Mouse (Mus musculus) left cerebral cortex, postnatal 14 days (tissue): ENCODE data around the gene Atp5e. TPM values are rescaled to one million over a fixed set of nuclear protein-coding genes. Genes with fewer than 3 reads are reported as not detected.

Experiments used
- DNase-seq, 2 experiments: peaks; one replicate each; pipeline ENCODE4 v3.0.0; 2021 to 2022; ENCODE audit warnings: low spot score in 2 of 2, mixed read lengths in 1 of 2
- intact Hi-C: fragments of 180-260 bp; cut with DNase I; formaldehyde crosslinking; loops from one replicate; pipeline ENCODE4 v1.15.1; 2025
- long read RNA-seq, 2 experiments: library from polyadenylated mRNA; stranded (forward); transcript quantifications; one replicate each; pipeline ENCODE4 v2.0.0; 2021
- total RNA-seq, 2 experiments: library from RNA; stranded (reverse); gene quantifications; 2 replicates each; pipeline ENCODE4 v1.2.3; 2021

Atp5e gene
- 100 to 1,000 TPM; 329 to 340 TPM for total RNA-seq
- long read RNA-seq, experiment 1, transcript Atp5e-201 (3 exons, 421 nt) = major isoform, 129 of 131 reads
- long read RNA-seq, experiment 1, partial matches to known transcripts = 1 of 131 reads
- long read RNA-seq, experiment 1, other reads (novel, unspliced or antisense) = 0 of 131 reads
- long read RNA-seq, experiment 2, transcript Atp5e-201 (3 exons, 421 nt) = major isoform, 109 of 111 reads
- long read RNA-seq, experiment 2, partial matches to known transcripts = 1 of 111 reads
- long read RNA-seq, experiment 2, other reads (novel, unspliced or antisense) = 0 of 111 reads

DNA sequence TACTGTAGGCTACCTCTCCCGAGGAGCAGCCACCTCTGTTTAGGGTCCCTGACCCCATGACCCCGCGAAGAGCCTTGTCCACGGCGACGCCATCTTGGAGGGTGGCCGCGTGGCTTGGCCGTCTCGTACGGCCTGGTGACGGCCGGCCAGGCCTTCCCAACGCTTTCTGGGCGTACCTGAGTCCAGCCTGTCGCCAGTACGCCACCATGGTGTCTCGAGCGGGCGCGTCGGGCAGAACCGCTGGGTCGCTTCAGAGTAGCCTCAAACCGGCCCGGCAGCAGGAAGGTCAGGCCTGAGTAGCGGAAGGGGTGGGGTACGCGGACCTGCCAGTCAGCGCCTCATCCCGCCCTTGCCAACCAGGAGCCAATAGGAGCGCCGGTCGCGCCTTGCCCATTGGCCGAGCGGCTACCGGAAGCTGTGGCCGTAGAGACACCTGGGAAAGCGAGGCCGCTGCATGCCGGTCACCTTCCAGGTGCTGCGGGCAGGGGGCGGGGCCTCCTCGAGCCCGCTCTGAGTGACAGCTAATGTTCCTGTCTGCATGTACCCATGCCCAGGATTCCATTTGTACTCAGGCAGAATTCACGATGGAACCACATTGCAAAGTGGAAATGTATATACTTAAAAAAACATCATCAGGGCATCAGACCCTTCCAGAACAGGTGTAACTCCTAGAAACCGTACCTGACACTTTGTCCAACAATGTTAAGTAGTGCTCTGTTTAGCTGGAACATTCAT lies at the start of gene Atp5e:
Gene Atp5e (minus strand): TSS at position 317 of the 735 bp plus-strand sequence.
- intact Hi-C loops = loop anchor here (5.0 kb wide), 2 partner anchors 132 to 152 kb away; no protein-coding TSS in a partner anchor
- DNase-seq = peak; percentile 96 to 97

DNA sequence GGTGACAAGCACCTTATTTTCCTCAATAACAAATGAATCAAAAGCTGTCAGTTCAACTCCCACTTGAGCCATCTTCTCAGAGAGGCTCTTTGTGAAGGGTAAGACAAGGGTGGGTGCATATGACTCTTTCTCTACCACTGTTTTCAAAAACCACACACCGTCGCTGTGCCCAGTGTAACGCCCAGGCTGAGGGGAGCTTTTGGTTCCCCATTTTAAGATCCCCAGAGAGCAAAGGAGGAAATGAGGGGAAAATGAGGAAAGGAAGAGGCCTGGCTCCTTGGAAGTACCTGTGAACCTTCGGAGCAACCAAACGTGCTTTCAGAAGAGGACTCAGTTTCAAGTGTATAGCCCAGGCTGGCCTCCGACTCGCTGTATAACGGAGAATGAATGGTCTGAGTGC lies 45.9 kb upstream of the Atp5e start:
- no peak for DNase-seq

DNA sequence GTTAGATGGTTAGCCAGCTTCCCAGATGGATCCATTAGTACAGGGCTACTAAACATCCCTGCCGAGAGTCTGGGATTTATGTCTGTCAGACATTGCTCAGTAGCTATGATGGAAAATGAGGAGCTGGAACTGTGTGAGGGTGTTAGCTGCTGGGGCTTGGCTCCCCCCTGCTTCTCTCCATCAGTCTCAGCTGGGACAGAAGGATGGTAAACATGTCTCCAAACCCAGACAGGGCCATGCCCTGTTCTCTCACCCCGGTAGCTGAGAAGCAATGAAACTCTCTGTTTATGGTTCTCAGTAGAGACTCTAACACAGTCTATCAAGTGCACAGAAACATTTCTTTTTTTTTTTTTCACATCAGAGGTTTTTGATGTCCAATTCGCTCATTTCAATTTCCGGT lies 44.1 kb upstream of the Atp5e start:
- no peak for DNase-seq
- intact Hi-C loops = no loop called here

More for the DNA sequence above, 45.9 kb upstream of the Atp5e start:
- intact Hi-C loops = no loop called here

DNA sequence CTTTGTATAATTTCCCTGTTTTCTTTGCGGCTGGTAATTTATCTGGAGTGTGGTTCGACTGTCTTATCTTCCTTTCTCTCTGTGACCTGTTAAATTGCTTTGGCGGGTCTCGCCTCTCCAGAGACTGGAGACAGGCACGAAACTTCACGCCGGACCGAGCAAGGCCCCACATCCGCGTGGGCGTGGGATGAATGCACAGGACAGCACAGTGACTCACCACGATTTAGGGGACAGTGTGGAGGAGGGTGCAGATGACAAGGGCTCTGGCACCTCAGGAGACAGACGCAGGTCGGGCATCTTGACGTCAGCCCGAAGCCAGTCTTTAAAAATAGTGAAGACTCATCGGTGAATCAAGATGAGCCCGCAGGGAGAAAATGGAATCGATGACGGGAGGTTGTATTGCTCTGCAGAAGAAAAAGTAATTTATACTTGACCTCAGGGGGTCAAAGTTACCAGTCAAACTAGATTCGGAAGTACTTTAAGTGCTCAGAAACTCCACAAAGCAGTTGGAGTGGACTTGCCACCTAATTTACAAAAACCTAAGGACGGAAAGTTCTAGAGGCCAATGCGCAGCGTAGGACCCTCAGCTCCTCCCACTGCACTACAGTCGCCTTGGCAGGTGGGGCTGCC lies 39.0 kb upstream of the Atp5e start:
- intact Hi-C loops = no loop called here
- peak in 1 of 2 experiments; percentile 13 for DNase-seq

DNA sequence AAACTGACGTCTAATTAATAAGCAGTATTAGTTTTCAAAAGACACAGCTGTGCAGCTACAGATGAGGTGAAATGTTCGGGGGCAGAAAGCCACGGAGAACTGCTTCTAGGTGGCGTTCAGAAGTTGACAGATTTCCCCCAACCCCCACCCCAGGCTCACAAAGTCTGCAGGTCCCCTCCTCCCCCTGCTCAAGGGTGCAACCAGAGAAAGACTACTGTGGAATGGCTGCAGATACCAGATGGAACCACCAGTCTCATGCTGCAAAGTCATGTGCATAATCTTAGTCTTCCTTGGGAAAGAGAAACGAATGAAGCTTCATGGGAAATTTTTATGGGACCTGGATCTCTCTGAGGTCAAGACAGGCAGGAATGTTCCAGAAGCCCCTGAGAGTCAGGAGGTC lies 38.4 kb upstream of the Atp5e start:
- intact Hi-C loops = no loop called here
- peak in 1 of 2 experiments; percentile 6 for DNase-seq

DNA sequence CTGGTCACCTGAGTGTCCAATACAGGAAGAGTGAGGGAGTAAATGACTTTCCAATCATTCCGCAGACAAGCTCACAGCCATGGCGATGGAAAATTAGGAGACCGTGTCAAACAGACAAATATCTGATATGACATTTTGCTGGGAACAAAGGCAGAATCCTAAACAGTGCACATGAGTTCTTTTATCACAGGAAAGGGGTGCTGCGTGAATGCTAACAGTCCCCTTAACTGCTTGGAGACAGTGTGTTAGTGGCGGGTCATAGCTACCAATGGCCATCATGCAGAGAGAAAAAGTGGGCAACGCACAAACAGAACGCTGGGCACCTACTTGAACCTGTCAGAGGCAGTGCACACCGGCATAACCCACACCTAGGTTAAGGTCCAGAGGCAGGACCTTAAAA lies 37.6 kb upstream of the Atp5e start:
- intact Hi-C loops = no loop called here
- DNase-seq = no peak

DNA sequence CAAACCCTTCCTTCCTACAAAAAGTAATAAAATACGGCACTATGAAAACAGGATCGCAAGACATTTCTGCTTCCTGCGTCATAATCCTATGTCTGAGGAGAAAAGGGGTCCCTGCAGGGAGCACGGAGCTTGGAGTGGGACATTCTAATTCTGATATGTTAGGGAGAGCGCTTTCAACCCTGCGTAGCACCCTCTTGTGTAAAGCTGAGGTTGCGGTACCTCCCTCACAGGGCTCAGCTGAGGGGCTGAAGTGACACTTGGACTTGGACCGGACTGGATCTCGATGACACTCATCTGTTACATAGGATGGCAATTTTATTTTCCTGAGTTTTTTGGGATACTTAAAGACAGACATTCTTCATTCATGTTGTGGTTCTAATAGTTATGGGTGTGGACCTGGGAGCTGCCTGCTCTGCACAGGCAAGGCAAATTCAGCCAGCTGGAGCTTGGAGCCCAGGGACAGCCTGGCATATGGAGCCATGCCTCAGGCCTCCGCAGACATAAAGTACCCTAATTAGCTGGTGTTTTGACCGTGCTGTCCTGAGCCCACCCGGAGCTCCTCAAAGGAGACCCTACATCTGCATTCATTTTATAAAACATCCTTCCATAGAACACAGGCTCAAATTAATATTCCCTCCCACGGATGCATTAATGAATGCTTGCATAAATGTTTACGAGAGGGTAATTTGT lies 37.1 kb upstream of the Atp5e start:
- no peak for DNase-seq
- intact Hi-C loops = no loop called here

DNA sequence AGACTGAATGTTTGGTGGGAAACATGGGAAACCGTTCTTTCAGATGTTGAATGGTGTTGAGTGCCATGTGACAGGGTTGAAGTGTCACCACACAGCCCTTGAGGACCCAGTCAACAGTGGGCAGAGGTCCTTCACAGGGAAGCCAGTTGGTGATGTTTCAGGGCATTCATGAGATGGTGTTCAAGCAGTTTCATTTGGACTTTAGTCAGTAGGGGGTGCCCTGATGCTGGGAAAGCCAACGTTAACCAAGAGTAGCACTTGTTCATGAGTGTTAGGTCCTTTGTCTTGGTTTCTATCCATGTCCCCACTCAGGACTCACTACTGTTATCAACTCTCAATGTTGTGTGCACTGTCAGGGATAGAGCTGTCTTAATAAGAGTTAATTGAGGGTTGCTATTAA lies 29.0 kb upstream of the Atp5e start:
- DNase-seq = no peak
- intact Hi-C loops = loop anchor here (2.0 kb wide), 1 partner anchor 182 kb away; no protein-coding TSS in a partner anchor

DNA sequence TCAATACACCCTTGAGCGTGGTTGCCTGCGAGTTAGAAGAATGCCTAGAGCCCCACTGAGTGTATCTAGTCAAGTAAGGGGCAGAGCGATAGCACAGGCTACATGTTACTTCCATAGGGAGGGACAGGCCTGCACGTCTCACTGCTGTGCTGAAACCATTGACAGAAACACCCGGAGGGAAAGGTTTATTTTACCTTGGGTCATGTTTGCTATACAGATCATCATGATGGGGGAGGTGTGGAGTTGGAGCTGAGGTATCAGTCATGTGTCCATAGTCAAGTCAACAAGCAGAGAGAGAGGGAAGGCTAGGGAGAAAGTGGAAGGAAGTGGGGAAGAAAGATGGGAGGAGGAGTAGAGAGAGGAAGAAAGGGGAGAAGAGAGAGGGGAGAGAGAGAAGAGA lies 23.1 kb upstream of the Atp5e start:
- DNase-seq = no peak
- intact Hi-C loops = no loop called here

DNA sequence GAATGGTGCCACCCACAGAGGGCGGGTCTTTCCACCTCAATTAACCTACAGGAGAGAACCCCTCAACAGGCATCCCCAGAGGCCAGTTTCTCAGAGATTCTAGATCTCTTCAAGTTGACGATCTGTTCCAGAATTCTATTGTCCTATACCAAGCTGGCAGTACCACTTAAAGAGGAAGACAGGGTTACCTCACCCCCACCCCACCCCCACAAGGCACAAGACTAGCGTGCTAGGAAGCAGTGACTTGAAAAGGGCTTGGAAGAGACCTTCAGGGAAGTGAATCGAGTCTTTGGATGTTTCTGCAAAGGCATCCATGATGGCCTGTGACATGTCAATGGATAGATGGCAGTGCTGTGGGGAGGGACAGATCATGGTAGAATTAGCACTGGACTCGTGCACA lies 14.8 kb upstream of the Atp5e start:
- DNase-seq = no peak
- intact Hi-C loops = no loop called here

DNA sequence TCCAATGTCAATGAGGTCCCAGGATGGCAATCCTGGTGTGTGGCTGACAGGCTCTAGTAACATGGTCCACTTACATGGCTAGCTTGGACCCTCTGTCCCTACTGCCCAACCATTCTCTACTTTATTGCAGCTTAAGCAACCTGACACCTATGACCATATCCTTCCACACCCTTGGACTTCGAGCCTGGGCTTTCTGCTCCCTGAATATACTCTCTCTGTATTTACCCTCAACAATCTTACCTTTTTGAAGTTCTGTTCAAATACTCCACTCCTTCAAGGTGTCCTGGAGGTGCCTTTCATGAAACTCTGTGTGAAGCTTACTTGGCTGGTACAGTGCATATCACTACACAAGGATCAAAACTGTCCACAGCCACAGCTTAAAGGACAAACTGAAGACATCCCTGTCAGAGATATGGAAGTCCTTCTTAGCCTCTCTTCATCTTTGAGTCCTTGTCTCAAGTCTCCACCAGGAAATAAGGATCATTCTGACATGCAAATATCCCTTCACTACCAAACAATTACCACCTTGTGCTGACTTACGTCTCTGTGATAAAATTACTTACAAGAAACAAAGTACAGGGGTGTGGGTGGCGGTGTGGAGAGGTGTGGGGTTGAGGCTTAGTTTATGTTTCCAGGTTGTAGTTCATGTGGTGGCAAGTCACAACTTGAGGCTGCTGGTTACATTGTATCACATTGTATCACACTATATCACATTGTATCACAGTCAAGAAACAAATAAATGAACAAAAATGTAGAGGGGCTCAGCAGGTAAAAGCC lies 13.8 kb upstream of the Atp5e start:
- DNase-seq = no peak
- intact Hi-C loops = no loop called here

DNA sequence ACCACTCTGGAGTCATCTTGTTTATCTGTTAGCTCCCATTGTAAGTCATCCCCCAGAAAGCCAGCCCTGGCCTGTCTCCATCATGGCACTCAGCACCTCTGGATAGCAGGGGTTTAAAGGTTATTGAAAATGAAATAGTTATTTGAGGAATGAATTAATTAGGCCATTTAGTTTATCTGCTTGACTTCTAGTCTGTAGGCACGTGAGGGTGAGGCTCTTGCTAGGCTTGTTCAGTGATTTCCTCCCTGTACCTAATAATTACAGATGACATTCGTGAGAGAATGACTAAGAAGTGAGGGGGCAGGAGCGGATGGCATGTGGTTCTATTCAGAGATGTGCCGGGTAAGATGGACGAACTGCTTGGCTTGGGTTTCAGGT lies 9.6 kb upstream of the Atp5e start:
- intact Hi-C loops = loop anchor here (5.0 kb wide), 1 partner anchor 199 kb away; no protein-coding TSS in a partner anchor
- no peak for DNase-seq

DNA sequence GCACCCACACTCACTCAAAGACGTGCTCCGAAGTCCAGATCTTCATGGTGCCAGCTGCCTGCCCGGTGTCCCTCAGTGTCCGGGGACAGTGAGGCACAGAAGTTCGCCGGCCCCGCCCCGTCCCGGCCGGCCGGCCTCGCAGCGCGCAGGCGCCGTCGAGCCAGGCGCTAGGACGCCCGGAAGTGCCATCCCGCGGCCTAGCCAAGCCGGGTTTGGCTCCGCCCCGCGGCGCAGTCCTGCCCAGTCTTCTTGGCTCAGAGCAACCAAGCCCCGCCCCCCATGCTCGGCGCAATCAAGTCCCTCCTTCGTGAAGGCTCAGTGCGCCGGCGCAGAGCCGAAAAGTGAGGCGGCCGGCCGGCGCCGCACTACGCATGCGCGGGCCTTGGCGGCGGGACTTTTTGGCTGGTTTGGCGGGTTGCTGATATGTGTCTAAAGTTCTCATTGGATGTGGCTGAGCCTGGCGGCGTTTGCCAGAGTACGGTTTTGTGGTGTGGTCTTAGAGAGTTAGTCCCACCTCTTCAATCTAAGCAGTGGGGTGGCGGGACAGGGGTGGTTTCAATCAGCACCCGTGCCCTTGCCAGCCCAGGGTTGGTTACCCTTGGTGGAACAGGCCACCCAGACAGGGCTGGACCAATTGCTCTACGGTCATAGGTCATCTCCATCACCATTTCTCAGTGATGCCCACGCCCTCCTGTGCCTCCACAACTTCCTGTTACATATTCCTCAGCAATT lies 9.1 kb upstream of the Atp5e start, which contains the start of gene Prelid3b:
Gene Prelid3b (minus strand): TSS at position 264 of the 732 bp plus-strand sequence.
- intact Hi-C loops = loop anchor here (5.0 kb wide), 1 partner anchor 199 kb away; no protein-coding TSS in a partner anchor
- peak; percentile 99 for DNase-seq

DNA sequence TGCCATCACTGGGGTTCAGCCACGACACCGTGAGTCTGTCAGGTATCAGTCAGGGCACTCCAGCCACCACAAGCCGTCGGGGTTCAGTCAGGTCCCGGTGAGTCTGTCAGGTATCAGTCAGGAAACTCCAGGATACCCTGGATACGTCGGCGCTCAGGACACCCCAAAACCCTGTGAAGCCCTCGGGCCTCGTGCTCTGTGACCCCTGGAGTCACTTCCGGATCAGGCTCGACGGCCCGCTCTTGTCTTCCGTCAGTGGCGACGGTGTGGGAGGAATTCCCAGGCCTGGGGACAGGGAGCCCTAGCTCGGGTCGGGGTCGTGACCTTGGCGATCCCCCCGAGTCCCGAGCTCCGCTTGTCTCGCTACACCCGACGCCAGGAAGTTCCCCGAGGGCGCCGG lies 8.5 kb upstream of the Atp5e start:
- peak in 1 of 2 experiments; percentile 11 for DNase-seq
- intact Hi-C loops = loop anchor here (5.0 kb wide), 1 partner anchor 200 kb away; no protein-coding TSS in a partner anchor

DNA sequence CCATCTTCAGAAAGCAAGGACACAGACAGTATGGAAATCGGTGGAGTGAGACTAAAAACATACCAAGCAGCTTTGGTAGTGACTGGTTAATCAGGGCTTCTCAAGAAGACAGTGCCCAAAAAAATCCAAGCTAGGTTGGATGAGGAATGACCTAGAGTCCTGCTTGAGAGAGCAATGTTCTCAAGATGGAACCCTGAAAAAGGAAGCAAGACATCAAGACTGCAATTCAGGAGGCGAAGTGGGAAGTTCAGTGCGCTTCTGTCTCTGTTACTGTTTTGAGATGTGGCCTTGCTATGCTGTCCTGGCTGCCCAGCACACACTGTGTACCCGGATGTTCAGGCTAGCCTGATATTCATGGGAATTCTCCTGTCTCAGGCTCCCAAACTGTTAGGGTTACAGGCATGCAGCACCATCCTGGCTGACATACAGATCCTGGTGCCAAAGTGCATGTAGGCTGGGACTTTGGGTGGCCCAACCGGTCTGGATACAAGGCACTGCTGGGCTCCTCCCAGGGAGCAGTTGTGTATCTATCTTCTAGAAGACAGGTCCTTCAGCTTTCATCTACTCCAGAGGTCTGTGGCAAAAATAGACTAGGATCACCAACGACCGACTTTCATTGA lies 7.0 kb upstream of the Atp5e start:
- DNase-seq = no peak
- intact Hi-C loops = loop anchor here (5.0 kb wide), 1 partner anchor 201 kb away; no protein-coding TSS in a partner anchor

DNA sequence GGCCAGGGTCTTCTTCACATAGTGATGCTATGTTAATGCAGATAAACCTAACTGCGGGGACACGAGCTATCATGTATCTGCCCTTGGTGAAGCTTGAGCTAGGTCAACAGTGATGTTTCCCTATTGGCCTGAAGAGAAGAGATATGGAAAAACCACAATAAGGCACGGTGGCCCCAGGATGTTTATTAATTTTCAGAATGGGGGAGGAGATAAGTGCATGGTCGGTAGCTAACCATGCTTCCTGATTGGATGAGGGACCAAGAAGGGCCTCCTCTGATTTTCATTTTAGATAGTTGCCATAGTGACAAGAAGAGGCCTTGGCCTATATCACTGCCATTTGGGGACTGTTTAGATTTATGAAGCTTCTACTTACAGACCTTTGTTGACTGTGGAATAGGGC lies 6.4 kb upstream of the Atp5e start:
- intact Hi-C loops = loop anchor here (5.0 kb wide), 1 partner anchor 202 kb away; no protein-coding TSS in a partner anchor
- DNase-seq = no peak

DNA sequence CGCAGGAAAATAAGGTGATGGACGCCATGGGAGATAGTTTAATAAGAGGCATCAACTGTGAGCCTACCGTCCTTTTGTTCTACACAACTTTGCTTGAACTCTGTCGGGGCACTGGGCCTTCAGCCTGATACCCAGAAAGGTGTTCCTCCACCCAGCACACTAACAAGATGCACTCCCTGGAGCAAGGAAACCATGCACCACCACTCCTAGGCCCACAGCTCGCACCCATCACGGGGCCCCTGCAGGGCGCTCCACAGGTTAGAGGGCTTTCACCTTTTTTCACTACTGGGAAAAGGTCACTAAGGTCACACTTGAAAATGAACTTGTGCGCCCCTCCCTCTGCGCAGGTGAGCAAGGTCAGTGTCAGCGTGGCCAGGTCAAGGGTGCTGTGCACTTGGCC lies 535 bp downstream of the Atp5e start:
- intact Hi-C loops = loop anchor here (5.0 kb wide), 2 partner anchors 131 to 151 kb away; no protein-coding TSS in a partner anchor
- no peak for DNase-seq

DNA sequence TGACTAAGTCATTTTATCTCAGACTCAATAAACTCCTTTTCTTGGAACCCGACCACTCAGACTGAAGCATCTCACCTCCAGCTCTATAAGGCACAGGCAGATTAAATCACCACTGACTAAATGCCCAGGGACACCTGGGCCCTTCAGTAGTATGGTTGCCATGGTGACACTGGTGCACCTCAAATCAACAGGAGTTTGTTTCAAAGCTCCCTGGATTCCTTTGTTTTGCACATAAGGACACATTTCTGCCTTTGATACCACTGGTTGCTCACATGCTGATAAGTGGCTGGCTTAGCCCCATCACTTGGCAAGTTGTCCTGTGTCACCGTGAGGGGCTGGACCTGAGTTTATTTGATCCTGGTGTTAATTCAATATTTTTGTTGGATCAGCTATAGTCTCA lies 4.5 kb downstream of the Atp5e start:
- intact Hi-C loops = no loop called here
- no peak for DNase-seq
